Mouse (Mus musculus) spleen, postnatal 14 days (tissue): ENCODE data around the gene Pcnx.

Experiments
- DNase-seq, 2 experiments: peaks; one replicate each; pipeline ENCODE4 v3.0.0; 2021 to 2022; ENCODE audit warnings: low spot score in 2 of 2

Gene Pcnx

GRCm38 (mm10) chr12:81853543-81853942 lies 6.3 kb upstream of the Pcnx start:
- DNase-seq: no peak

DNA sequence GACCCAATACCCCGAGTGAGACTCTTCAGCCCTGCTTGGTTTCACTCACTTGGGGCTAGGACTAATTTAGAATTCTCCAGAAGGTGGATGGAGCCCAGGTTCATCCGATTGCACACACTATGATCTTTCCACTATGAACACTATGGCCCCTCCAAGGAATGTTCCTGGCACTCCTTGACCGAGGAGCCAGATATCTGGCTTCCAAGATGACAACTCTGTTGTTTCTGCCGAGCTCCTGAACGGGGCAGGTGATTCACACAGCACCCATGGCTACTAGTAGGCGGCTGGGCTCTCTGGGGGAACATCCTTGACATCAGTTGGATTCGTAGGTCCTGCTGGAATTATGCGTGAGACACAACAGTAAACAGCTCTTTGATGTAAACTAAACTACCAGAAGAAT lies 4.8 kb upstream of the Pcnx start:
- DNase-seq: no peak

- DNase-seq: no peak
Observed at GRCm38 (mm10) chr12:81856696-81857095, 3.1 kb upstream of the Pcnx start.

- no peak for DNase-seq
Observed at GRCm38 (mm10) chr12:81857251-81857650, 2.6 kb upstream of the Pcnx start.

- no peak for DNase-seq
Observed at GRCm38 (mm10) chr12:81857978-81858569, 1.7 kb upstream of the Pcnx start.

DNA sequence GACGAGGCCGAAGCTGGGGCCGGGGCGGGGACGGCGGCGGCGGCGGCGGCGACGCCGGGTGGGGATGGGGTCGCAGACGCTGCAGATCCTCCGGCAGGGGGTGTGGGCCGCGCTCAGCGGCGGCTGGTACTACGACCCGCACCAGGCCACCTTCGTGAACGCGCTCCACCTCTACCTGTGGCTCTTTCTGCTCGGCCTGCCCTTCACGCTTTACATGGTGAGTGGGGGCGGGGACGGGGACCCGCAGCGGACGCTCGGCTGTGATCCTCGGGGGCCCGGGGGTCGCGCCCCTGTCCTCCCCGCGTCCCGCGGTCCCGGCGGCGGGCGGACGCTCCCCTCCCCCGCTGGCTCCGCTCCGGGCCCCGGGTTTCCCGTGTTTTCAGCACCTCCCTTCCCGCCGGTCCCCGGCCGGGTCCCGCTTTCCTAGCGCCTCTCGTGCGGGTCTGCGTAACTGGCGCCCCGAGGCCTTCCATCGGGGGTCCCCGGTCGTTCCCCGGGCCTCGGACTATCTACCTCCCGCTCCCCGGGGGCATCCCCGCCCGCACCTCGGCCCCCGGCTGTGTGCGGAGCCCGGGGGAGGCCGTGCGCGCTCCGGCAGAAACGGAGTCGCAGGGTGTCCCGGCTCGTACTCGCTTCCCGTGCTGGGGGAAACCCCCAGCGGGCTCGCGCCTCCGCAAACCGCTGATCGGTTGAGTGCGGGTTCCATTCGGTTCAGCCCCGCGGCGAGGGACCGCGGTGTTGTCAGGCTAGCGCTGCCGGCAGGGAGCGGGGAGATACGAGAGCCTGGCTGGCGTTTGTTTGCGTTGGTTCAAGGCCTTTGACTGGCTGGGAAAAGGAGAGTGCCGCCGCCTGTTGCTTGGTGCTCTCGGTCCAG lies 722 bp downstream of the Pcnx start:
- peak; percentile 23 to 56 for DNase-seq

DNA sequence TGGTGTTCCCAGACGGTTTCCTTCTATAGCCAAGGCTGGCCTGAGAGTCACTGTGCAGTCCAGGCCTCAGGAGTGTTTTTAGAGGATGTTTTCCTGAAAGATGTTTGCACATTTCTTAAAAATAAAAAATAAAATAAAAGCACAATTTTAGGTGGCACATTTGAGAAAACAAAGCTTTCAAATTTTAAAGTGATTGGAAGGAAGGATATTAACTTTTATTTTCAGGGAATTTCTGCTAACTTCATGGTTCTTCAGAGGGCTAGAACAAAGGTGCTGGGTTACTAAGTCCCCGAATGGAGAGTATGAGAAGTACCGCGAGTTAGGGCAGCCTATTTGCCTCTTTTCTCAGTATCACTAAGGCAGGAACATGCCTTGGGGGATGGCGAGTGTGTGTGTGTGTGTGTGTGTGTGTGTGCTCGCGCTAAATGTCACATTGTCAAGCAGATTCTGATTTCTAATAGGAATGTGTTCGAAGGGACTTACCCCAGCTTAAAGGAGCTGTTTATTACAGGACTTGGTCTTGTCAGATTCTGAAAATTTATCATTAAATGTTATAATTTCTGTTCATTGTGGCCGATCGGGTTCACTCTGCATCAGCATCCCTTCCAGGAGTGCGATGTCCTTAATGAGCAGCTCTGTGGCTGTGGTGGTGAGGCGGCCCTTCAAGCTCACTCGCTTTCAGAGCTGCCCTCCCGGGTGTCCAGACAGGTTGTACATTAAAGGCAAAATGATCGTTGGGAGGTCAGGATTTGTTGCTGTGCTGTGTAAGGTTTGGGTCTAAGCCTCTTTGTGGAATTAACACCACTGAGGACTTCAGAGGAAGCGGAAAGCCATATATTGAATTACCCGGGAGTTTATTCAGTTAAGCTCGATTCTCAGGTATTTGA lies 1.6 kb downstream of the Pcnx start:
- no peak for DNase-seq

- no peak for DNase-seq
Observed at GRCm38 (mm10) chr12:81862351-81862802, 2.6 kb downstream of the Pcnx start.

- no peak for DNase-seq
Observed at GRCm38 (mm10) chr12:81863949-81864348, 4.1 kb downstream of the Pcnx start.

GRCm38 (mm10) chr12:81865183-81865582 lies 5.4 kb downstream of the Pcnx start:
- no peak for DNase-seq

- DNase-seq: no peak
Observed at GRCm38 (mm10) chr12:81867316-81867715, 7.5 kb downstream of the Pcnx start.

DNA sequence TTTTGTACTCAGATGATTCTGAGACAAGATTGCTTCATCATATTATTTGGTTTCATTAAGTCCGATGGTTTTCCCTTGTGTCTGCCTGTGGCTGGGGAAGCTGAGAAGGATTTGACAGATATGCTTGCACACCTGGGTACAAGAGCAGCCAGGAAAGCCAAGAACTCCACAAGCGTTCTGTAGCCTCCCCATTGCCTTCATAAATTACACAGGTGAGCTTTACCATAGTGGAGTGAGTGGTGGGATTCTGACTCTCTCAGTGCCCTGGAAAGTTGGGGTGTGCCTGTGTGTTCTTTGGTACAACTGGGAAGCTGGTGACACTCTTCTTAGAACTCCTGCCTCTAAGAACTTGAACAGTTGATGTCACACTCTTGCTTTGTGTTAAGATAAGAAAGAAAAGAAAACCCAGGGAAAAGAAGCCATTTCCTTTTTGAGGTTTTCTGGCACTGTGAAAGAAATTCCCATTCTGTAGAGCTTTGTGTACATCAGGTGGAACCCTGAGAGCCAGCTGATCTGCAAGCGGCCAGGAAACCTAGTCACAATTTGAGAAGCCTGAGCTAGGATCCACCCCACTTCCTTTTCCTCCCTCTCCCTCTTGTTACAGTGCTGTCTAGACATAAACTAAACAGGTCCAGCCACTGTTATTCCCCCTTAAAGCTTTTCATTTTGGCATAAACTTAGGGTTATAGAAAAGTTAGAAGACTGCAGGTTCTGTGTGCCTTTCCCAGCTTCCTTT lies 9.6 kb downstream of the Pcnx start:
- DNase-seq: no peak

GRCm38 (mm10) chr12:81873345-81873744 lies 13.5 kb downstream of the Pcnx start:
- no peak for DNase-seq

GRCm38 (mm10) chr12:81880161-81880560 lies 20.3 kb downstream of the Pcnx start:
- no peak for DNase-seq

- DNase-seq: no peak
Observed at GRCm38 (mm10) chr12:81883255-81884106, 23.7 kb downstream of the Pcnx start.

- DNase-seq: no peak
Observed at GRCm38 (mm10) chr12:81884107-81884398, 24.2 kb downstream of the Pcnx start.

GRCm38 (mm10) chr12:81884983-81885382 lies 25.2 kb downstream of the Pcnx start:
- DNase-seq: no peak

DNA sequence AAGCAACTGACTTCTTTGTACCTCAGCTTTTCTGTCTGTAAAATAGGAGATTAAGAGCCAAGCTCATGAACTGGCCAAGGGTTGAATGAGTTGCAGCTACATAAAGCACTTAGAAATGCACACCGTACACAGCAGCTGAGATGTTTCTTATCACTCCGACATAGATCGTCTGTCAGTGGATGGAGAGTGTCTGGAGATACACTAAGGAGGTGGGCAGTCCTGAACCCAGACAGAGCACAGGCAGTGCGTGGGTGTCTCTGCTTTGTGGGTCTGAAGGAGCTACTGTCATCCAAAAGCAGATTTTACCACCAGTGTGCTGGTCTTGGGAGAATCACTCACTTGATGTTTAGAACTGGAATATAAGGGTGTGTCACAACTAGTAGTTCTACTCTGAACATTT lies 26.2 kb downstream of the Pcnx start:
- no peak for DNase-seq

- no peak for DNase-seq
Observed at GRCm38 (mm10) chr12:81888954-81889353, 29.1 kb downstream of the Pcnx start.

- DNase-seq: no peak
Observed at GRCm38 (mm10) chr12:81891946-81892345, 32.1 kb downstream of the Pcnx start.

DNA sequence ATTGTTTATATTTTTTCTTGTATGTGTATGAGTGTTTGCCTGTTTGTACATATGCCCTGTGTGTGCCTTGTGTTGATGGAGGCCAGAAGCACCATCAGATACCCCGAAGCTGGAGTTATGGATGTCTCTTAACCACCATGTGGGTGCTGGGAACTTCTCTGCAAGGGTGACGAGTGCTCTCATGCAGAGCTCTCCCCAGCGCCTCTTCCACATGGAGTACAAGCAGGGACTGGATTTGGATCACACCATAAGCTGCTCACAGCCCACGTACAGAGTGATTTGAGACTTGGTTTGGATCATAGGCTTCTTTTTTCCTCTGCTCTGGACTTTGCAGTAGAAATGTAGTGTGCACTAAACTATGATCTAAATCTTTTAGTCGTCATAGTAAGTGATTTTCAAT lies 34.5 kb downstream of the Pcnx start:
- no peak for DNase-seq
